Mouse (Mus musculus): ENCODE measurements around the gene Slc4a10.

- TF ChIP-seq CTCF (IDR thresholded peaks at IDR 0.05; ENCODE audit: insufficient read depth, low read length) (no peak), POLR2A (IDR thresholded peaks at IDR 0.05; ENCODE audit: borderline replicate concordance, extremely low read depth, low read depth, low read length) (no peak)
These were observed 197.9 kb downstream of the Slc4a10 start for GRCm38 (mm10) chr2:62244167-62244566.

Data from lung, adult 2 months (tissue).